Mouse (Mus musculus): ENCODE measurements at regions not wholly inside any gene's neighbourhood (a gene's known extent, or its start where the extent isn't known, plus 50 kb on each side); places are given as distances from the start of the nearest gene placed in this dataset.
A peak's percentile ranks its signal among the peaks of the same experiment; 100 is the strongest.

DNA sequence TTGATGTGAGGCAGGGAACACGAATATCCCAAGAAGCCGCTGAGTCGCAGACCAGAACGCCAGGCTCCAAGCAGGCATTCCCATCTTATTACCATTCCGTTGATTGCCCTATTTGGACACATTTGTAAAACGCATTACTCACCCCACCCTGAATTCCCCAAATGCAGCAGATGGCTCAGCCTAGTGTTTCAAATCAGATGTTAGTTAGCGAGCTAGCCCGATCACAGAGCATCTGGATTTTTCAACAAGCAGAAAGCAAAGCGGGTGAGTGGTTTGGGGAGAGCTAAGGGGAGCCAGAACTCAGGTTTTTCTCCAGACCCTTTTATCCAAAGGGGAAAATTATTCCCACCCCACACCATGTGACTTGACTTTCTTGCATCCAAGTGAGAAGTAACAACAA is 273.2 kb downstream of the Rwdd3 start:
- peak in 1 of 2 experiments; percentile 17 for DNase-seq

DNA sequence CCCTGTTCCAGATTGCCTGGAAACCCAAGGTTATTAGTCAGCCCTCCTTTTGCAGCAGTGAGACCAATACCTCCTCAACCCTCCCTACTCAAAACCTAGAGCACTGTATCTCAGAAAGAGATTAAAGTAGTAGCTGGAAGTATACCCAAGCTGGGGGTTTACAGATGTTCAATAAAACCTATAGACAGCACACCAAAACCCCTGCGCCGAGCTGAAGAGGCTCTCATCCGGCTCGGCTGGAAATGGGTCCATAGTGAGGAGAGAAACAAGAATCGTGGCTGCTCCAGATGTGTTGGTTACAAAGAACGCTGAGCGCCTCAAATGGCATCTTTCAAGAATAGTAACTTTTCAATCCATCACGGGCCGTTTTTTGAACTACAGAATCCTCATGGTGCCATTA is 273.7 kb downstream of the Rwdd3 start:
- no peak for DNase-seq

DNA sequence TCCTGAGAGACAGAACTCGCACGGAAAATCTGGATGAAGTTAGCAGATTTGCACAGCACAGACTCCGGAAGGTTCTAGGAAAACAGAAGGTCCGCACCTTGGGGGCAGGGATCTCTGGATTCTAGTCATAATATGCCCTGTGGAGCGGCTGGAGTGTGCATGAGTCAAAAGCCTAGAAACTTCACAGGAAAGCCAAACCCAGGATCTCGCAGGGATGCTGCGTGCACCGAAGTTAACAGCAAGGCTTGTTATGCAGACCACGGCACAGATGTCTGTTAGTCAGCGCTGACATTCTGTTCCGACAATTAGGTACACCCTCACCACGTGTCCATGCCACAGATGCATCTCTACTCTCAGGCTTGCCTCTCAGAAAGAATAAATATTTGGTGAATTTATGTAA is 274.3 kb downstream of the Rwdd3 start:
- peak; percentile 75 to 81 for DNase-seq

DNA sequence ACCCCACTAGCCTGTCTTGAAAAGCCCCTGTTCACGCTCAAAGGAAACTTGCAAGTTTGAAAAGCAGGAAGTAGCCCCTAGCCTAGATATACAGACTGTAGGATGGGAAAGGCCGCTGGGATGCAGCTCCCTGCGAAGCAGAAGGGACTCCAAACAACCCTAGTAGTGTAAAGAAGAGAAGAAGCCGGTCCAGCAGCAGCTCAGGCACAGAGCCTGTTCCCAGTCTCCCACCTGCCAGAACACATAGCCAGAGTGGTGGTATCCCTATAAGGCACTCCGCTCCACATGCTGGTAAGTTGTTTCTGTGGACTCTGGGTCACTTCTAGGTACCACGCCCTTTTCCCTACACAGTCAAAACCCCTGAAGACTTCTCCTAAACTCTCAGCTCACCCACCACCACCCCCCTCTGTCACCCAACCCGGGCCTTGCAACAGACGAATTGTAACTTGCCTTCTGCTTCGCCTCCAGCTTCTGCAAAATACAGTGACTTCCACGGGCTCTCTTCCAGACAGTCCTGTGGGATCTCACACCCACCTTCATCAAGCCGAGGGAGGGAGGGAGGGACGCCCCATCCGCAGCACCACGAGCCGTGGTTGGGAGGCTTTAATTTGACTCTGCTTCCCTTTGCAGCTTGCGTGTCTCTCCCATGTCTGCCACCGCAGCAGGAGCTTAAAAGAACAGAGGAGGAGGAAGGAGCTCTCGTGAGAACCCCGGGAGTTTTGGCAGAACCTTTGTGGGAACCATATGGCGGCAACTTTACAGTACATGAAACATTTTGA is 285.2 kb downstream of the Rwdd3 start:
- DNase-seq, result peak; percentile 77 to 79

DNA sequence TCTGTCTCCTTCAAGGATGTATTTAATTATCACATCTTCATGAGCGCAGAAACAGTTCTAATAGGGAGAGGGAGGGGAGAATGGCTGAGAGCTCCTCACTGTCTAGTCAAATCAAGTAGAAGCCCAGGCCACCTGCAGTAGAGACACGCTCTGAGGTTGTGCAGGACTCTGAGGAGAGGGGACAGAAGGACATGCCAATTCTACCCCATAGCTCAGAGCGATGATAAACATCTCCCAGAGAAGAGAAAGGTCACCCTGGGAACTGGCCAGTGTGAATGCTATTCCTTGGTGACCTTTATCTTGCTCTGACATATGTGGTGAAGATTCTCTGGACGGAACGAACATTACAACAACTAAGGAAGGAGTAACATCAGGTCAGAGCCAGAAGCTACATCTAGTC is 286.1 kb downstream of the Rwdd3 start:
- peak; percentile 35 to 53 for DNase-seq

DNA sequence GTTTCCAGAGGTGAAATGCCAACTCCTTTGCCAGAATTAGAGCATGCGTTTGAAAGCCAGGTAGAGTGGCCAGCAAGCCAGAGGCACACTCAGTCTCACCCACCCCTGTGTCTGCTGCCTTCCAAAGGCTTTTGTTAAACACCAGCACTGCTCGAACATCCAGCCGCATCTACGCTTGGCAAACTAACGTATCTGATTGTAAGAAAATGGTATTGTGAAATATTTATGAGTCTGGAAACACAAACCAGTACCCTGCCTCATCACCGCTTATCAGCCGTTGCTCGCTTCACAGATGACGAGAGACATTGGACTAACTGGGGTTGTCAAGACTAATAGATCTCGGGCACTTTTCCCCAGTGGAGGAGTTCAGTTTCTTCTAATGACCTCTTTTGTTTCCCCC is 287.3 kb downstream of the Rwdd3 start:
- DNase-seq, result peak in 1 of 2 experiments; percentile 33

DNA sequence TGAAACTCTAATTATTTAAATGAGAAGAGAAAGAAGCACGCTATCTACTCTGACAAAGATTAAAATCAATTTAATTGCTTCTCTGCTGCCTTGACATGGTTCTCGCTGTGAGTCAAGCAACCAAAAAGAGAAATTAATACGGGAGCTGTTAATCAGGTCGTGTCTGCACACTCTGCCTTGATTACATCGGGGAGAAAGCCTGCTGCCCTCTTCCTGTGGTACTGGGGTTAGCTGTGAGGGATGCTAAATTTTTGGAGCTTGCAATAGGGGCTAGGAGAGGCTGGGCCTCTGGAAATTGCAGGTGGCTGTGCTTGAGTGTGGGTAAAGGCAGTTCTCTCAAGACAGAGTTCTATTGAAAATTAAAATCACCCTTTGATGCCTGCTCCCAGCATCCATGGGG is 287.8 kb downstream of the Rwdd3 start:
- DNase-seq, result peak; percentile 26 to 36

DNA sequence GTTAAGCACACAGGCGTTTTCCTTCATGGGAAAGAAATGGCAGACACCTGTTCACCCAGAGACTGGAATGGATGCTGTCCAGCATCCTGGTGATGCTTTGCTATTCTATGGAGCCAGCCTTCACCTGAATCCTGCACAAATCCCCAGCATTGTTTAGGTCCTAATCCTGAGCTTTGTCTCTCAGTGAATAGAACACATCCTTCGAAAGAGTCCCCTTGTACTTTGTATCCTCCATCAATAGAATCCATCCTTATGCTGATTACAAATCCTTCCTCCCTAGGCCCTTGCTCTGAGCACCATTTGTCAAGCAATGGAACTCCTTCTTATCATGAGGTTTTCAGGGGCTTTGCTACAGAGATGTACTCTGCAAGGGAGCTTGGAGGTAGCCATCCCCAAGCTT is 292.1 kb downstream of the Rwdd3 start:
- DNase-seq, result no peak

DNA sequence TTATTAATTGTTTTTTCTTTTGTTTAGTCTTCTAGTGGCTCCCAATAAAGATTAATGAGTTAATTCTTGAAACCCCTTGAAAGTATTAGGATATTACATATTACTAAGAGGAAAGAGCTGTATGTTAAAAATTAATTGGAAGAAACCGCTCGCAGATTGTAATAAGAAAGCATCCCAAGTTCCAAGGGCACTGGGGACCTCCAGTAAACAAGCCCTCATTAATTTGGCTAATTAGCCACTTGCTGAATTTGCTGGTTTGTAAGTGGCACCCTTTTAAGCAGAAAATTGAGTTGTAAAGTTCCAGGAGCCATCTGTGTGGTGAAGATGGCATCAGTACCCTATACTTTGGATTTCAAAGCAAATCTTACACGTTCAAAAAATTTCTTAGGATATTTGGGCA is 295.8 kb downstream of the Rwdd3 start:
- DNase-seq, result no peak

DNA sequence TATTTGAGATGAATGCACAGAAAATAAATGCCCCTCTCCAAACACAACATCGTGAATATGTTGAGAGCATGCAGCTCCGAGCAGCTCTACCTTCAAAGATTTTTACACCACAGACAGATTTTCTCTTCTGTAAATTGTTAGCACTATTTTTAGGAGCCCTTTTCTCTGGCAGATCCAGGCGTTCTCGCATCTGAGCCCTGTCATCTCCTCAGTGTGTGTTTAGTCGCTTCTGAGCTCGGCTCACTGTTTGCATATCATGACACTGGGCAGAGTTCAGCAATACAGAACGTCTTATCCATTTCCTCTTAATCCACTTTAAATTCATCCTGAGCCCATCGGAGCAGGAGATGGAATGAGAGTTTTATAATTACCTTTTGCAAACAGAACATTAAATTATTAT is 306.5 kb downstream of the Rwdd3 start:
- peak; percentile 27 to 38 for DNase-seq

DNA sequence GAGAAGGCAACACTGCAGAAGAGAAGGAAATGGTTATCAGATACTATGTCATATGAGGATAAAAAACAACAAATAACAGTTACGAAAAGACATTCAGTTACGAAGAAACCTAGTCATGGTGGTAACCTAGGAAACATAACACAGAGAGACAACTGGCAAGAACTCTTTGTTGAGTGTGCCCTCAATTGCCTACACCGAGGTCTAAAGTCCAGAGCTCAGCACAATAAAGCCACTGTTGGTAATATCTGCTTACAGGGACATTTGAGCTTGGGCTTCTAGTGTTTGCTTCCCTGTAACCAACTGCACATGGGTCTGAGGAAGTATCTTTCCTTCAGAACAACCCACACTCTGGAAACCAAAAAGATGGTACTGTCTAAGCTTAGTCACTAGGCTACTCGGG is 309.9 kb downstream of the Rwdd3 start:
- no peak for DNase-seq

DNA sequence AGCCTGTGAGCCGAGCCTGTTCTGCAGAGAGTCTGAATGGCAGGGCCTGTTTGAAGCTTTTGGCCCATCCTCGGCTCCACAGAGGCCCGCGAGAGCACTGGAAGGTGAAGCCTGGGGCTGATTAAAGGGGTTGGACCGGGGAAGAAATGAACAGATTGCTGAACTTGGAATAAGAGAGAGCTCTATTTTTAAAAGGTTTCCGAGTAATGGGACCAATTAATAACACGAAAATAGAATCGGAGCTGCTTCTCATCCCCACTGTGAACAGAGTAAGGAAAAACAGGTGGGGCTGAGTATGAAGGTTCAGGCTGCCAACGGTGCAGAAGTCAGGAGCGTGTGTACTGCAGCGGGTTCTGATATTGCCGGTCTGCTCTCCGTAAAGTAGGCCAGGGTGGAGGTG is 313.2 kb downstream of the Rwdd3 start:
- peak; percentile 77 to 80 for DNase-seq

DNA sequence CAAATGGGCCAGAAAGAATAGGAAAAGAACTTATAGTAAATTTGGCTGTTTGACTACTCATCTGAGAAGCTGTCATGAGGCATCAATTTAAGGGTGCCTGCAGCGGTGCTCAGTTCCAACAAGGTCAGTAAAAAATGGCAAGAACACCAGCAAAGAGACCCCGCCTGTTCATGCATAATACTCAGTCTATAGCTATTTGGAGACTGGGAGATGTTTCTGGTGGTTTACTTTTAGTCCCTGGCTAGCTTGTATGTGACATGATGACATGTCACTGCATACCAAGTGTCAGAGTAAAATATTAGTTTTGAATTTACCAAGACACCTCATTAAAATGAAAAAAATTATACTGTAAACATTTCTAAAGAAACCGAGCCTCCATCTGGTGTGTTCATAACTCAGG is 317.2 kb downstream of the Rwdd3 start:
- no peak for DNase-seq

DNA sequence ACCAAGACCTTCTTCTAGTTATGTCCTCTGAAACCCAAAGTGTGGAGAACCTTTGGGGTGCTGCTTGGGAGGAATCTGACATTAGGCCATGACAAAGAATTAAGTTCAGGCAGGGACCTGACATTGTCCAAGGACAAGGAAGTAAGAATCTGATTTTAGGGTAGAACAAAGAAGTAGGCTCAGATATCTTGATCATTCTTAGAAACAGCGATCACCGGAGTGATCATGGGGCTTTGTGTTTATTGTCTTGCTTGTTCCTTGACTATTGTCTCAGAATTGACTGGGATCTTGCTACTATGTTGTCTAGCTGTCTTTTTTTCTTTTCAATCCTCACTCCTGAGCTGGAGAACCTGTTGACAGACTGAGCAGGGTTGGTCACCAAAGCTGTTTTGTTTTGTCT is 327.9 kb downstream of the Rwdd3 start:
- no peak for DNase-seq

DNA sequence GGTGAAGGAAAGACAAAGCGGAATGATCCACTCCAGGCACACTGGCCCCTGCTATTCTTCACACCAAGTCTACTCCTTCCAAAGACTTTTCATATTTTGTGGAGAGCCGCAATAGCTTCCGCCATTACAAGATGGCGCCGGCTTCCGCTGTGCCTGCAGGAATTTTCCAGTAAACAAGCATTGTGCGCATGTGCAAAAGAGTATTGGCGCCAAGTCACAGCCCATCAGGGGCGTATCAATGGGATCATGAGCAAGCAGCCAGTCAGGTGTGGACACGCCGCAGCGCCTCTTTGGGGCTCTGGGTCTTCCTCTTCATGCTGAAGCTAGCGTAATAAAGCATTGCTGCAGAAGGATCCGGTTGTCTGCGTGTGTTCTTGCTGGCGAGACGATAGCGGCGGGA is 348.0 kb downstream of the Rwdd3 start:
- DNase-seq, result no peak

DNA sequence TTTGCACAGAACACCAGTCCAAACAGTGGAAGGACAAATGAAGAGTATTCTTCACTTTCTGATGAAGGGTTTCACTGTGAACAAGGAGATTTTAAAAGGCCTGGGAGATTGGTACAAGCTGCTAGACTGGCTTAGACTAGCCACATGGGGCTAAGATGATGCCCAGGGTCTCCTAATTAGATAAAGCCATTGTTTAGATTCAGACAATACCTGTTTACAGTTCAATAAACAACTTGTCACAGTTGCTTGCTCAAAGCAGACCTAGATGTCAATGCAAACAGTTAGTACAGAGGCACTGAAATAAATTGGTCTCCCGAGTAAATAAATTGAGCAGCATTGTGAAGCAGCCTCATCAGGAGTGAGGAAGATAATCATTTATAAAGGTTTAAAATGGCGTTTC is 359.6 kb downstream of the Rwdd3 start:
- no peak for DNase-seq

DNA sequence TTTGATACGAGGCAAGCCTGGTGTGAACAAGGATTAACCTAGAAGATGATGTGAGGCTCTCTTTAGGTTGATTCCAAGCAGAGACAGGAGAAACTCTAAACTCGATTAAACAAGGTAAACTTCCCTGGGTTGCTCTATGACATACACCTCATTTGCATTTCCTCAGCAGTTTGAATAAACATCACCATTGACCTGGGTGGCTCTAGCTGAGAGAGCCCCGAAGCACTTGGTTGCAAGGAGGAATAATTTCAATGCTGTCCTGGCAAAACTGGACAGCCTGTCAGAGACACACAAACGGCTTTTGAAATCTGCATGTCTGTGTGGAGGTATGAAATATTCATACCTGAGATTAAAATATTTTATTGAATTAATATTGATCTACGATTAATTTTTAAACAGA is 361.0 kb downstream of the Rwdd3 start:
- no peak for DNase-seq

DNA sequence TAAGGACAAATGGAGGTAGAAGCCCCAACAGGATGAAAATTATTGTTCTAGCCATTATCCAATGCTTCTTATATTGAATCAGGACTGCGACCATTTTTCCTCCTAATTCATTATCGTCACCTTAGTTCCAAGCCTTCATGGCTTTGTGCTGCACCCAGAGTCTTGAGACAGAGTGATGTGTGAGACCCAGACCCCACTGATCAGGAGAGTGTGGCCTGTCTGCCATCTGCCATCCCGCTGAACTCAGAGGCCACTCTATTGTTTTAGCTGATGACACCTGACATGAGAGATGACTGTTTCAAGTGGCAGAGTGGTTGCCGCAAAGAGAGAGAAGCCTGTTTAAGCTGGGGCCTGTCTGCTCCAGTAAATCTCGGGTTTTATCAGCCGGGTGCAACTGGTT is 361.4 kb downstream of the Rwdd3 start:
- no peak for DNase-seq

DNA sequence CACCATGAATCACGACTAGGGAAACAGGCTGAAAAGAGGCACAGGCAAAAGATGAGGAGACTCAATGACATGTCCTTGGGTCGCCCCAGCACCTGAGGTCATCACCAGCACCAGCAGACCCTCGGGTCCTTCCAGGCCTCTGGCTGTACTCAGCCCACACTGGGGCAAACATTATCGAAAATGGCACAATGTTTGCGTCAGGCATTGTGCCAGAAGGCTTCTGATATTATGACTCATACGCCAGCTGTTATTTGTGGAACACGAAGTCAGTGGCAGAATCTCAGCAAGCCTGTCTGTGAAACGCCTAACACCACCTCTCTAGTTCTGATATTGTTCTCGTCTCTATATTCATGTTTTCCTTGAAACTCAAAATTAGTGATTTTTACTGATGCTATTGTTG is 384.8 kb downstream of the Rwdd3 start:
- DNase-seq, result peak; percentile 19 to 37

DNA sequence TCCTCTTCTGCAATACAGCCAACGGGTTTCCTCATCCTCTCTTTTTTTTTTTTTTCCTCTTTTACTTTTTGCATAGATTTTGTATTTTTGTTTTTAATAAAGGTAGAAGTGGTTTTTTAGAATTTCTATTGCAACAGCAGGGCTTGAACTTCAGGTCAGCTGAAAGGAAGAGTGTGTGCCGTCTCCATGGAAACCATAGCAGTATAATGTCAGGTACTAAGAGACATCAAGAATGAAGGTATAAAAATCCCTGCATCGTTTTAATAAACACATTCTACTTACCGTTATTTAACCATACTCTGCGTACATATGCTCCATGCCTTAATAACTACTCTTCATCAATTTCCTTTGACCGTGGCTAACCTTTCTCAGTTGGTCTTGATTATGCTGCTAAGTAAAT is 390.0 kb downstream of the Rwdd3 start:
- DNase-seq, result no peak

DNA sequence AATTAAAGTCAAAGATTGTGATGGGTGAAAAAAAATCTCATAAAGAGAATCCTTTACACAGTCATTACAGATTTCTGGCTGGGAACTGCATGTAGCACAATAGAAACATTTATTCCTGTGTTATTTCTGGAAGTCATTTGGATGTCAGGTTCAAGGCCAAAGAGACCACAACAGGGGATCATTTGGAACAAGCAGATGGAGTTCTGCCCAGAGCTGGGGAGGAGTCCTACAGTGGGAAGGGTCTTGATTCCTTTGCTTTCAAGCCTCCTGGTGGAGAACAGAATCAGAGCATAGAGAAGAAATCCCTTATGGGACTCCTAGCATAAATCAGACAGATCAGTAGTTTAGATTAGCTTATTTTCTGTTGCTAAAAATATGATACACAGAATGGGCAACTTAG is 392.4 kb downstream of the Rwdd3 start:
- DNase-seq, result no peak

DNA sequence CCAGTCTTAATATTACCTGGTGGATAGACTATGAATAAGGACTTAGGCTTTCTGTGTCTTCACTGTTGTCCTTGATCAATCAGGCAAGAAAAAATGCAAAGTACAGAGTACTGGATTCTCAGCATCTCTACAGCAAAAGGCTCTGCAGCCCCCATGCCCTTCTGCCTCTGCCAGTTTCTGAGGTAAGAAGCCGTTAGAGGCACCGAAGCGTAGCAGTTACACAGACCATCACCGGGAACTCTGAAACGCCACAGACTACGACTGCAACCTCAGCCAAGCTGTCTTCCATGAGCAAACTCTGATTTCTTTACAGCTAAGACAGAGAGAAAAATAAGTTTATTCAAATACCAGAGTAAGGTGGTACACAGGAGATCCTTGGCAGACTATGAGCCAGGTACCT is 396.5 kb downstream of the Rwdd3 start:
- no peak for DNase-seq

DNA sequence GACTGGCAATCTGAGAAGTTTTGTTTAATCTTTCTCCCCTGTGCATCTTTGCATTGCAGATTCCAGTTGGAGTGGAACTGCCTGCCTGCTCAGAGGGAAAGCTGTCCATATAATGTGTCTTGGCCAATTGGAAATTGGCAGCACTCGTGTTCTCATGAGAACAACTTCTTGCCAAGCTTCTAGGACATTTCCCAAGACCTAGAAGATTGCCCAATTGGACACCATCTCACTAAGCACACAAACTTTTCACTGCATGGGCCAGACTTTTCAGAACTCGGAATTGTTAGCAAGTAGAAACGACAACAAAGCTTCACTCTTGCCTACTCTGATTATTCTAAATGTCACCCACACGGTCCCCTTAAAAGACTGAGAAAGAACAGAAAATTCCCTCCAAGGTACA is 409.8 kb downstream of the Rwdd3 start:
- DNase-seq, result no peak

DNA sequence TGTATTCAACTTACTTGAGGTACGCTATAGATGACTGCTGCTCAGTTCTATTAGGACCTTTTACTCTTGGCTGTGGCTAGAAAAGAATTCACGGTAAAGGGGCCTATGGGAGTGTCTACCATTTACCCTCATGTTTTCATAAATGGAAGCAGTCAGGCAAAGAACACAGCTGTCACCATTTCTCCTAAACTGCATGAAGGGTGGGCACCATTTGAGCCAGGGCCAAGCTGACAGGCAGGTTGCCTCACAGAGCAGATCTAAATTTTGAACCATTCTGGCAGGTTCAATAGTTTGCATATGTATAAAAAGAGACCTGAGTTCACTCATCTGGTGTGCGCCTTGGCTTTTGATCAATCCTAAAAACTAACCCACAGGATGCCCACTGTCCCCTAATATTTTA is 410.3 kb downstream of the Rwdd3 start:
- DNase-seq, result no peak

DNA sequence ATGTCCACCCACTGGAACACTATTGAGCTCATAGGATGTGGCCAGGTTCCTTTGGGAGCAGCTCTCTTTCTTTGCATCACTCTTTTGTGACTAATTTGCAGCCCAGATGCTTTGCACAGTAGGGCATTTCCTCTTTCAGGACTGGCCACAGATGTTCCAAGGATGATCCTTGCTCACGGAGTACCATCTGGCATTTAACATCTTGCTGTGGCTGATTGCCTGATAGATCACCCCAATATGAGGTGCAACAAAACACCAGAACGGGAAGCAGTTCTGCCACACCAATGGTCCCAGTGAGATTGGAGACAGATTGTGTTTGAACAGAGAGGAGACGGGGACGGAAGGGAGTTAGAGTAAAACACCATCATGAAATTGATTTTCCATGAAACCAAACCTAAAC is 423.0 kb downstream of the Rwdd3 start:
- no peak for DNase-seq
